Mouse (Mus musculus): ENCODE data around the gene Smim24.

Smim24 gene

GRCm38 (mm10) chr10:81434361-81435263 lies 41.8 kb downstream of the Smim24 start:
- no peak for DNase-seq (ENCODE audit: low read depth, low spot score)

- DNase-seq (ENCODE audit: low read depth, low spot score): no peak
These were observed 42.6 kb downstream of the Smim24 start for GRCm38 (mm10) chr10:81435436-81435835.

- DNase-seq (ENCODE audit: low read depth, low spot score): no peak
These were observed 48.2 kb downstream of the Smim24 start for GRCm38 (mm10) chr10:81441019-81441418.

All from telencephalon, adult 2 months (tissue).